Mouse (Mus musculus): ENCODE measurements around the gene Galnt14.

Galnt14 gene

DNA sequence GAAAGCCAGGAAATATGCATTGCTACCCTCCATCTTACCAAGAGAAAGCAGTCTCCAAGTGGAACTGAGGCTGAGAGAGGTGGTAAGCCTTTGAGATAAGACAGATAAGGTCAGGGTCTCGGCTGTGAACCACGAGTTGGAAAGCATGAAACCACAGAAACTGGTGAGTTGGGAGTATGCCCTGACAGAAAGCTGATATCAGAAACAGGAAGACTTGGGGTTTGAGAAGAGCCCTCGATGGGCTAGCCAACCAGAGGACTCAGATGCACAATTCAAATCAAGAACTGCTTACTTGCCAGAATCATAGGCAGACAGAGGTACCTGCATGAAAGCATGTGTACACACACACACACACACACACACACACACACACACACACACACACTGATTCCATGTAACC is 47.0 kb downstream of the Galnt14 start:
- no peak for DNase-seq

DNA sequence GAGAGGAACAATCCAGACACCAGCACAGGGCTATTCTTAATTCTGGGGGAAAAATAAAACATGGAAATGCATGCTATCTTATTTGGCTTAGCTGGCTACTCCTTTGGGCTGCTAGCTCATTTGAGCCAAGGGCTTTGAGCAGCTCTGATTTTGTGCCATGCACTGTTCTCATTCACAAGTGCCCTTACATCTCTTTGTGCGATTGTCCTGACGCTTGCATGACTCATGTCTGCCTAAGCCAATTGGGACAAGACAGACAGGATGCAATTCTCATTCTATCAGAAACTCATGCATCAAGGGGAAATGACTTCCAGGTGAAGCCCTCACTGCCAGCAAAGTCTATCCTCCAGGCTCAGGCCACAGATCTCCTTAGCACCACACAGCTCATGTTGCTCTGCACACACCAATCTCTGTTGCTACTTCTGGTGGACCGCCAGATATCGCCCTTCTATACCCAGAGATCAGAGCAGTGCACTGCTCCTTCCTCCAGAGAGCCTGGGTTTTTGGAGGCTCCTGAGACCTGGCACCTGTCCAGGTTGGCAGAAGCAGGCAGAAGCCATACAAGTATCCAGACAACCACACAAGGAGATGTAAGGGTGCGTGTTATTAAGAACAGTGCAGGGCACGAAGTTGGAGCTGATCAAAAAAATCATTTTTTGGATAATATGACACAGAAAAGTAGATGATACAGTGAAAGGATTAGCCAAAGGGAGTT is 51.4 kb downstream of the Galnt14 start:
- DNase-seq, result no peak

DNA sequence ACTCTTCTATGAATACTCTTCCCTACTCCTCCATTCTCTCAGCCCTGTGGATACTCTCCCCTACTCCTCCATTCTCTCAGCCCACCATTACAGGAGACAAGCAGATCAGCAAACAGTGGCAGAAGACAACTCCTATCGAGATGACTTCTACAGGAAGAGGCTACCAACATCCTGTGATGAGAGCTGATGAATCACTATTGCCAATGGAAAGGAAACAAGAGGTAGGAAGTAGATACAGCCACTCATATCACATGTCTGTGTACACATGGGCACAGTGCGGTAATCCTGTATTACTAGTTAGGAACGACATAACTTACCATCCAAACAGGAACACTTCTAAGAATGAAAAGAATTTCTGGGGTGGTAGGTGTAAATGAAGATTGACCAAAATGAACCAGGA is 53.9 kb downstream of the Galnt14 start:
- no peak for DNase-seq

DNA sequence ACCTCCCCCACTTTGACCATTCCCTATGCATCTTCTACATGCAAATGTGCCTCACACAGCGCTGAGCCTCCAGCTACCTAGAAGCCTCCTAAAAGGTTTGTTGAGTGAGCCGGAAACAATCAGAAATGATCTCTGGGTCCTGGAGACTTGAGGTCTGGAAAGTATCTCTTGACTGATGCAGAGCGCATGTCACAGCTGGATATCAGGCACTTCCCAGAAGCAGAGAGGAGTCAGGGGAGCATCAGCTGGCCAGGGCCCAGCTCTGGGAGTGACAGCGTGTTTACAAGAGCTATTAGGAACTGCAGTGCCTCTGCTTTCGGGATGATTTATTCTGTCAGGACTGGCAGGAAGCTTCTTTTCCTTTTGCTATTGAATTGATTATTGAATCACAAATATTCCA is 56.0 kb downstream of the Galnt14 start:
- DNase-seq, result no peak

DNA sequence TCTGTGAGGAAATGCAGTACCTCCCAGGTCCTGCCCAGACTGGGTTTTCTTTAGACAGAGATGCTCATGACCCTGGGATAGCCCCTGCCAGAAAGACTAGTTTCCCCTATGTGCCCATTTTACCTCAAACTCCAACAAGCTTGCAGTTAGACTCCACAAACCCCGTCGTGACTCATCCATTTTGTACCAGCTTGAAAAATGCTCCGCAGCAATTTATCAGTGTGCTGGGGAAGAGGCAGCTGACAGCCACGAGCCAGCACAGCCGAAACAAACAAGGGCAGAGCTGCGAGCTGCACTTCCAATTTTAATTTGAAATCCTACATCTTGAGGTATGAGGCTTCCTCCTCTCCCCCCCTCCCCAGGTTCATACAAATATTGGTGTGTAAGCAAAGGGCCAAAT is 60.9 kb downstream of the Galnt14 start:
- no peak for DNase-seq

DNA sequence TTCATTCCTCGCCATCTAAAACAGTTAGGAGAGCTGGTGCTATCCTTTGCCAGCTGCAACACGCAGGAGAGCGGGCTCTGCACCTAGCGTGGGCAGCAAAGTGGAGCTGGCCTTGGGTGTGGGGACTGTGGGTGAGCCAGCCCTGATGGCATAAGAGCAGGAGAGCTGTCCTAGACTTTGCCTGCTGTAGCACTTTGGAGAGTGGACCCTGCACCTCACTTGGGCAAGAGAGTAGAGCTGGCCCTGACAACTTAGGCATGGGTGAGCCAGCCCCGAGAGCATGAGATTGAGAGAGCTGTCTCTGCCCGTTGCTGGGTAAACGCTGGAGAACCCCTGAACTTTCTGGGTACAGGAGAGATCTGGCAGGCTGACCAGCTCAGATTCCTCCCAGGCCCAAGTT is 68.6 kb downstream of the Galnt14 start:
- DNase-seq, result no peak

DNA sequence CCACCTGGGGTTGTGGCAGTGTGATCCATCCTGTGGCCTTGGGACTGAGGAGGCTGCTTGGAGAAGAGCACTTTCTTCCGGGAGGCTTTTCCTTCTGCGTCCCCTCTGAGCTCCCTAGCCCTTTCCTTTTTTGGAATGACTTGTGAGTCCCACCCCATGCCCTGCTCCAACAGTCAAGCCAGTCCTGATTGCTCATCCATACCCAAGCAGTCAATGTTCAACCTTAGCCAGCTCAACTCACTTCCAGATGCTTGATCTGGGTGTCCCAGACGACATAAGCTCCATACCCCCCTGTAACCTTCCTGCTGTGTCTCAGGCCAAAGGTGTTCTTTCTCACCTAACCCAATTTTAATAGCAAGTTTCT is 70.2 kb downstream of the Galnt14 start:
- no peak for DNase-seq

DNA sequence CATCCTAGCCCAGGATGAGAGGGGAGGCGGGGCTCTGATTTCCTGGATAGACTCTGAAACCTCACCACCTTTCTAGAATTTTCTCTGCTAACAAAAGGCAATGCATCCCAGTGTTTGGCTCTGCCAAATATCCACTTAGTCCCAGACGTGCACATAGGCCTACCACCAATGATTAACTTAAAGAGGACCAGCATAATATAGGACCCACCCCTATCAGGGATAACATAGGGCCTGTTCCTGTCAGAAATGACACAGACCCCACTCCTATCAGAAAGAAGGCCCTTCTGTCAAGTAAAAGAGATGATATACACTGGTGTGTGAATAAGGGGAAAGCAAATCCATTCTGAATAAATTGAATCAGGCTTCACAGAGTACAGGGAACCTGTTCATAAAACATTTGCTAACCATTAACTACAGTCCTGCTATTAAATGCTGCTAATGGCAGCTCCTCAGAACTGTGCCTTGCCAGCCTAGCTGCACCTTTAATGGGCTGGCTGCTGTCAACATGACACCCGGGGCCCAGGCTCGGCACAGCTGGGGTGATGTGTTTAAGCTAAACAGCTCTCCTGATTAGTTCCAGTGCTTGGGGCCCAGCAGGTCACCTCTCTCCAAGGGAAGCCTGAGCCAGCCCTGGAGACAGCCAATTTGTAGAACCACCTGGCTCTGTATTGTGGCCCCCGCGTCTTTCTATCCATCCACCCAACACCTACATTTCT is 70.7 kb downstream of the Galnt14 start:
- no peak for DNase-seq

DNA sequence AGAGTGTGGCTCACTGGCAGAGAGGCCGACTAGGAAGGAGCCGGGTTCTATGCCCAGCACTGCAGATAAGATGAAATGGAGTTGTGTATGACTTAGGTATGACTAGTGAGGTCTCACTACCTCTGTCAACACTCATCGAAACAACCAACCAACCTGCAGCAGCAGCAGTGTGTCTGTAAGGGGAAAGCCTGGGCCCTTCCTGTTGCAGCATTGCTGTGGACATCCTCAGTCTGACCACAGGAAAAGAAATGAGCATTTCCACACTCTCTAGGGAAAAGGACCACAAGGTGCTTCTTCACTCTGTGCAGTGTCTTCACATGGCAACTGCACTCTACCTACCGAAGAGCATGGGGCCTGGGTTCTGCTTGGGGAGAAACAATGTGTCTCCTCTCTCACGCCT is 73.3 kb downstream of the Galnt14 start:
- no peak for DNase-seq

DNA sequence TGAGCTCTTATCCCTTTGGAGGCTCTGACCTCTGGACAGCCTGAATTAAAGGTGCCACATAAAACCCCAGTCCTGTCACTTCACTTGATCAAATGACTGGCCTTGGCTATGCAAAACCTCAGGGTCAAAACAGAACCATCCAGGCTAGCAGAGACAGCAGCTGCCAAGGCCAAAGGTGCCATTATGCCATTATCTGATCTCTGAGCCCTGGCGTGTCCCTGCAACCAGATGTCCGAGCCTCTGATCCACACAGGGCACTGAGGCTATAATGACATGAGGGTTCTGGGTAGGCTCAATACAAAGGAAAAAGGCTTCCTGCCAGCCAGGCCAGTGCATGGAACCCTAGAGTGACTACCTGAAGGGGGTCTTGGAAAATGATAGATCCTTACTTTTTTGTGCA is 75.4 kb downstream of the Galnt14 start:
- no peak for DNase-seq

DNA sequence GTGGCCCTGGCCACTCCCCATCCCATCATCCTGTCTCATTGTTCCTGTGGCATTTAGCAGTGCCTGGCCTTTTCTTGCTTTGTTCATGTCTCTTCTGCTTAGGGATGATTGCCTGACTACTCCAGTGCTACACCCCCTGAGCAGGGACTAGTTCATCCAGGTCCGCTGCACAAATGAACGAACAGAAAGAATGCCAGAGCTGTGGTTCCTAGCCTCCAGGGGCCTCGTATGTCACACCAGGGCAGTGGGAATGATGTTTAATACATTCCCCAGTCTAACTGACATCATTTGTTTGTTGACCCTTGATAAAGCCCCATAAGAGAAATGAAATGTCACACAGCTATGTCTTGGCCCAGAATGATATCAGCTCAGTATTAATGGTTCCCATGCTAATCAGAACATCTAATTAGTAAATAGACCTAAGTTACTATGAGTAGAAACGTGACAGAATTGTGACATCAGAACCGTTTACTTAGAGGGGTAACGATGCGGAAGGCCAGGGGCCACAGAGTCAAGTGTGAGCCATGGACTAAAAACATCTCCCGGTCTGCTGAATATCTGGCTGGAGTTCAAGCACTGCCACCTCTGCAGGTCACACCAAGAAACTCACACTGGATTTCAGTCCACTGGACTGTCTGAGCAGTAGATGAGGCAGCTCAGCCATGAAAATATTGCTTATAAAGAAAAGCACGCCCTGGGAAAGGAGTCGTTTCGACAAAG is 76.1 kb downstream of the Galnt14 start:
- DNase-seq, result no peak

DNA sequence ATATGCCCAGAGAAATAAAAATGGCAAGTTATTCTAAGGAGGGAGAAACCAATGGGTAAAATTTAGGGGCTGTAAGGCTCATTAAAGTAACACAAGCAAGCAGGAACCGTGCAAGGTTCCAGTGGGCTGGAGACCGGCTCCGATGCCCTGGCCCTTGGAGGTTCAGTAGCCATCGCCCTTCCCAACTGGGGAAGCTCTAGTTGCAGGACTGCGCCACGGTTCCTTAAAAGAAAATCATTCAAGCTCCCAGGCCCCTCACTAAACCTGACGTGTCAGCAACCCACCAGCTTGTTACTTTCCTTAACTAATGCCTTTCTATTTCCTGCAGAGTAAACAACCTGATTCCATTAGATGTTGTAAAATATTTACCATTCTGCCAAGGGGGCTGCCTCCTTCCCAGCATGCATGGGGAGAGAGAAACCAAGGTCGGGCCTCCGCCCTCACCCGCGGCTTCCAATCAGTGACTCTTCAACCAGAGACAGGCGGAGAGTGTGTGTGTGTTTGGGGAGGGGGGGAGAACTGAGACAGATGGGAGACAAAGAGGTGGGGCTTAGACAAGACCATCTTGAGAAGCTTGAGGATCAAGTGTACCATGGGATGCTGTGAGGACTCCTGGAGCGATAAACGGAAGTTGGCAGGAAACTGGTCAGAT is 81.9 kb downstream of the Galnt14 start:
- DNase-seq, result no peak

DNA sequence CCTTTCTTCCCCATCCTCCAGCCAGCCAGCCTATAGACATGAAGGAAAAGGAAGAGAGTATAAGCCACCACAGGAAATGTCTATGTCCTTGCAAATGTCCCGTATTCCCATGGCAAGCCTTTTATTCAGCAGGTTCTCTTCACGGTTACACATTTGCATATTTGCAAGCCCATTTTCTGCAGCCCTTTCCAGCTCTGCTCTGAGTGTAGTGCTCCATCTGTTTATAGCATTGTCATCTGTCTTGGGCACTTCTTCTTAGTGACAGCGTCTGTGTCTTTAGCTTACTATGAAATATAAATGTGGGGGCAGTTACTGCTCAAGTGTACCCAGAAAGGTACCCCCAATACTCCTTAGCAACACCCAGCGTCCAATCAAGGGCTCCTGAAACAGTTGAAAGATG is 83.3 kb downstream of the Galnt14 start:
- no peak for DNase-seq

DNA sequence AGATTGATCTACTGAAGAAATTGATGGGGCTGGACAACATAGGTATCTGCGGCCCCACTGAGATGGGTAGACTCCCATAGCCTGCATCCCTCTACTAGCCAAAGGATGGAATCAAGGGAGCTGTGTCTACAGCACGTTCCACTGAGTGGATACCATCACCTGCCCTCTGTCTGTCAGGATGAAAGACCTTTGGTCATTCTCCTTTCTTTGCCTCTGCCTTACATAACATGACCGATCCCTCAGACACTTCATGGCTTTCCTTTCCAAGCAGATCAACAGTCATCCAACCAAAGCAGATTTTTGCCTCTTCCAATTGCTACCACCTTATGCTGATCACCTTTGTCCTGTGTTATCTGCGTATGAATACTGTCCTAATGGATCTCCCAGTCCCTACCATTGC is 90.2 kb downstream of the Galnt14 start:
- DNase-seq, result no peak

DNA sequence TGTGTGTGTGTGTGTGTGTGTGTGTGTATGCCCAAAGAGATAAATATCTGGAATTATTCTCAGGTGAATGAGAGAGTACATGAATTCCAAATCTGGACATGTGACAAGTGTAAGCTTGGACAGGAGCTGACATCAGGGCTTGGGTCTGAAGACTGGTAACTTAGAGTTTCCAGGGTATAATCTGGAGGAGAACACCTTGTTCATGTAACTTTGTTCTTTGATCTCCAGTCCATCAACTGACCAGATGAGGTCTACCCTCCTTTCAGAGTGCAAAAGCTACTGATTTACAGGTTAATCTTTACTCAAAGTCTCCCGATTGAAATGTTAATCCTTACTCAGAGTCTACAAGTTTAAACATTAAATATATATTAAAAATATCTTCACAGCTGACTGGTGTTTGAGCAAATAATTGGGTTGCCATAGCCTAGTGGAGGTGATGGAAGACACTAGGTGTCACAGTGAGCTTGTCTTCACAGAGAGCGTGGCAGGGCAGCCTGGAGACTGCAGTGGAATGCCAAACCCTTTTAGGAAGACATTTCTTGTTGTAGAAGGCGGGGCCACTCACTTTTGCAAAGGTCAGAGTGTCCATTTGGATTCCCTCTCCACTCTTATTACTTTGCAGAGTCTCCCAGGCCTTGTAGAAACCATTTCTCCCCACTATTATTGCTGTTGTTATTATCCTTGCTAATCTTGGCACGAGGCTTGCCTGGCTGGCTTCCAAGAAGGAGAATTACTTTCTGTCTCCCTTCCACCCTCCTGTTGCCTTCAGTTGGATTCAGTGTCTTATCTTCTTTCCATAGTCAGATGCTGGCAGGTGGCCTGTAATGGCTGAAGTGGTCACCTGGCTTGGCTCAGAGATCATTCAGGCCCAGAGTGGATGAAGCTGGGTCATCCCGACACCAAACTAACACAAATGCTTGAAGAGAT is 107.4 kb downstream of the Galnt14 start:
- DNase-seq, result no peak

DNA sequence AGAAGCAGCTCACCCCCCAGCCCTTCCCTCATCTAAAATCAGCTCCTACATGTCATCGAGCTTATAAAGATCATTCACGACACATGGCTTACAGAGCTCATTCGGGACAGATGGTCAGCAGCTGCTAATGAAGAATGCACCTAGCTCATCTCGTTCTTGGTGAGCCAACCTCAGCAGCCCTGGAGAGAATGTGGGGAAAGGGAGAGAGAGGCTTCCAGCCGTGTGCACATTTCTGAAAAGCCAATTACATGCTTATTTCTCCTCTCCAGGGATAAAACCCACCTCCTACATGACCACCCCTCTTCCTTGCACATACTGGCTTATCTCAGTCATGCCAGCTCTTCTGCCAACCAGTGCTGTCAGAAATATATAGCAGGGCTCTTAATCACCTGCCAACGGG is 110.3 kb downstream of the Galnt14 start:
- no peak for DNase-seq

DNA sequence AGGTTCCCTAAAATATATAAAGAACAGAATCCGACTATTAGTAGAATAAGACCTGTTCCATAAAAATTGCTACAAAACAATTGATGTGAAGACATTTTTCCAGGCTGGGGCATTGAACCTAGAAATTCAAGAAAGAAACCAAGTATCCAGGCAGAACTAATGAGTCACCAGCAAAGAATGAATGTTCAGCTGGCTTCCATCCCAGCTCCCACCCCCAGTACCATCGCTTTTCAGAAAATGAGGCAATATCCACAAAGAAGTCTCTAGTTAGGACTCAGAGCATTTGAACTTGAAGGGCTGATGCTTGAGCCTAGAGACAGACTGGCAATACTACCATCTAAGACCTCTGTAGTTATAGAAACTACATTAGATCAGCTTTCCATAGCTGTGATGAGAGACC is 118.2 kb downstream of the Galnt14 start:
- DNase-seq, result no peak

DNA sequence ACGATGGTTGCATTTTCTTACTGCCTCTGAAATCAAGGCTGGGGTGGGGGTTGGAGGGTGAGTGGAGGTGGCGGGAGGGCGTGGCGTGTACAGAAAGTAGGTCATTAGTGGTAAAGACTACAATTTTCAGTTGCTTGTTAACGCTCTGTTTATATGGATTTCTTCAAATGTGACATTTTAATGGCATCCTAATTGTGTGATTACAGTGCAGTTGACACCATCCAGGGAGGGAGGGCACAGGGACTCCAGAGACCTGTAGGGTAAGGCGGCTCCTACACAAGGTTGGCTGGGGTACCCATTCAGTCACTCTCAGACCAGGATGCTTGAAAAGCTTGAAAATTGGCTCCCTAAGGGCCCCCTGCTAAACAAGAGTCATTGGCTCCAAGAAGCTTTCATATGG is 122.7 kb downstream of the Galnt14 start:
- no peak for DNase-seq

DNA sequence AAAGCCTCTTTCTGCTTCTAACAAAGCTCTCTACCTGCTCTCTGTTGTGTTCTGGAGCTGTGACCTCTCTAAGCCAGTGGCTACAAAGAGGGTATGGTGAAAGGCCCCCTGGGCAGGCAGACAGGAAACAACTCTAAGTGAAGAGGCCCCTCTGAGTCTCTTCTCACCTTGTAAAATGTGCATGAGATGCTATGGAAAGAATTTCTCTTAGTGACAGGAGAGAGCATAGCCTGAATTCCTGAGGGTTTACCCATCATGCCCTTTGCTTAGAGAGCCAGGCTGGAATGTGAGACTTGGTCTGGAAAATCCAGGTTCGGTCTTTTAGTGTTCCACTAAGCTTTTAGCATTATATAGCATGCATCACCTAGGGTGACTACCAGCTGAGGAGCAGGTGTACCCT is 136.1 kb downstream of the Galnt14 start:
- DNase-seq, result no peak

DNA sequence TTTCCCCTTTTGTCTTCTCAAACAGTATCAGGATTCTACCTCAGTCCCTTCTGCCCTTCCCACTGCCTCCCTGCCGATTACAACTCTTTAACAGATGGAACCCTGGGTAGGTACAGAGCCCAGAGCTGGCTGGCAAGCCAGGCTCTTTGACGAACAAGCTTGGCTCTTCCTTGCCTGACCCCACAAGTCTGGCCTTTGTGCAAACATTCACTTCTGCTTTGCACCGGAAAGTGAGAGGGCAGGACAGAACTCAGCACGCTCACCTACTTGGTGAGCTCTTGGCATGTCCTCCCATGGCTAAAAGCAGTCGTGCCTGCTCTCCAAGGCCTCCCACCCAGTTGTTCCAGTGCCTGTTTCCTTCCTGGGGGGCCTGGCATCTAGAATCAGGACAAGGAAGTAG is 137.4 kb downstream of the Galnt14 start:
- no peak for DNase-seq

DNA sequence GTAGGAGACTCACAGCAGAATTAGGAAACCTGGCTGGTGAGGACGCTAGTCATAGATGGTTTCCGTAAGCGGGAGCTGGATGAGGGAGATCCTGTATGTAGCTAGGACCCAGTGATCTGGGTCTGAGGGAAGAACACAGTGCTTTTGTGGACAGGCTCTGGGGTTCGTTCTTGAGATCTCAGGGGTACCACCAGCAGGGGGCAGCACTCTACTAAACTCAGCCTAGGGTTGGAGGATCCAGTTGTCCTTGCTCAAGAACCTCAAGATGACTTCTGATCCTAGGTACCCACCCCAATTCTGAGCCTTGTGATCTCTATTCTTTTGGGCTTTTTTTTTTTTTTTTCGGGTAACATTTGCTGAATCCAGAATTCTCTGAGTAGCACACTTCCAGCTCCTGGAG is 137.8 kb downstream of the Galnt14 start:
- peak; percentile 8 for DNase-seq

DNA sequence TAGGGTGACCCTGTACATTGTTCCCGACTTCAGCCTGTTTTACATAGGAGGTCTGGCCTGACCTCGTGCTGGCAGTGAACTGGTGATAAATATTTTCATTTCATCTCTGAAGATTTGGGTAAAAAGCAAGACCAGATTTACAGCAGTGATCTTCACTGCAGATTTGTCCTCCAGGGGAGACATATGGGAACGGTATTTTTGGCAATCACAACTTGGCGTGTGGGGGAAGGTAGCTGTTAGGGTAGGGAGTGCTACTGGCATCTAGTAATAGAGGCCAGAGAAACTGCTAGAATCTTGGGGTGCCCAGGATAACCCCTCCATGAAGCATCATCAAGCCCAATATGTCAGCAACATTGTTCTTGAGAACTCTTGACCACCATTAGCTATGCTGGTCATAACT is 138.3 kb downstream of the Galnt14 start:
- DNase-seq, result peak; percentile 7

DNA sequence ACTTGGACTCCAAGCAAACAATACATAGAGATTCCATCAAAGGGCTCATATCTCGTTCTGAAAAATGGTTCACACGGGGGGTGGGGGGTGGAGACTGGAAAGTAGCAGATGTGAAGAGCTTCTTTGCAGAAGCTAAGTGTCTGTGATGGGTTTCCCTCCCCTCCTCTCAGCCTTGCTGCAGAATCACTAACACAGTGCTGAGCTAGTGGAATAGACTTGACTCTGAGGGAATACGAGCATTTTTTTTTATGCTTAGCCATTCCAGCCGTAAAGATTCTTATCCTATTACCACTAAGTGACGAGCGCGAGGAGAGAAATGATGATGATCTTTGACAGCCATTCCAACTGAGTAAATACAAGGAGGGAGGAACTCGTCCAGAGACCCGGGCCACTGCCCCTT is 142.0 kb downstream of the Galnt14 start:
- DNase-seq, result no peak

Data from cerebellum, adult 11-12 months (tissue).